Mouse (Mus musculus) lung, adult 2 months (tissue): ENCODE data around the gene Gm39653.

Experiments
- CTCF ChIP-seq: fragments of 200-500 bp; IDR thresholded peaks from 2 replicates; pipeline ENCODE4 v1.5.1; 2011; ENCODE audit warnings: mild to moderate bottlenecking, low read length, control low read depth; ENCODE audit not compliant: insufficient read depth
- POLR2A ChIP-seq: fragments of 200-500 bp; IDR thresholded peaks from 2 replicates; pipeline ENCODE4 v1.6.1; 2011; ENCODE audit warnings: low read depth, mild to moderate bottlenecking, control low read depth, low read length, borderline replicate concordance; ENCODE audit errors: extremely low read depth

GRCm38 (mm10) chr1:63609613-63610012 is 6.2 kb upstream of the Gm39653 start:
- no peak for TF ChIP-seq CTCF
- no peak for TF ChIP-seq POLR2A
